Mouse (Mus musculus): ENCODE measurements at regions not wholly inside any gene's neighbourhood (a gene's known extent, or its start where the extent isn't known, plus 50 kb on each side); places are given as distances from the start of the nearest gene placed in this dataset. TPM values are rescaled to one million over a fixed set of nuclear protein-coding genes. Genes with fewer than 3 reads are reported as not detected.

GRCm38 (mm10) chr3:137801402-137802020 is 62.8 kb upstream of the H2afz start:
- Histone ChIP-seq H3K4me1 (replicated peaks; ENCODE audit: control insufficient read depth, insufficient read depth) (no peaks in the 10 kb centered on the region), H3K27ac (replicated peaks) (no peak overlapping the region), H3K36me3 (ENCODE audit: control insufficient read depth, insufficient read depth, low read length) (no peaks in the 10 kb centered on the region), H3K4me3 (ENCODE audit: low read depth, low read length) (no peak overlapping the region), H3K4me2 (replicated peaks; ENCODE audit: low read depth) (no peak overlapping the region), H3K9ac (ENCODE audit: low read length) (no peak overlapping the region), H3K9me3 (ENCODE audit: control insufficient read depth, low read length) (no peaks in the 10 kb centered on the region), H3K27me3 (ENCODE audit: control insufficient read depth, insufficient read depth, low read length) (no peaks in the 10 kb centered on the region)
- WGBS = 56% methylated on average over 6 of the region's 6 CpGs
- no peak for ATAC-seq (ENCODE audit: low FRiP score, low TSS enrichment)
- no peak for DNase-seq (ENCODE audit: low spot score)
- TF ChIP-seq CTCF (IDR thresholded peaks at IDR 0.05; ENCODE audit: low read depth) (no peak), EP300 (optimal IDR thresholded peaks at IDR 0.05) (no peak)

- ATAC-seq (ENCODE audit: low FRiP score, low TSS enrichment) (no peak), DNase-seq (ENCODE audit: low spot score) (no peak)
- TF ChIP-seq CTCF (IDR thresholded peaks at IDR 0.05; ENCODE audit: low read depth) (no peak), EP300 (optimal IDR thresholded peaks at IDR 0.05) (no peak)
- Histone ChIP-seq H3K9ac (ENCODE audit: low read length) (no peak overlapping the region), H3K27me3 (ENCODE audit: control insufficient read depth, insufficient read depth, low read length) (no peaks in the 10 kb centered on the region), H3K36me3 (ENCODE audit: control insufficient read depth, insufficient read depth, low read length) (no peaks in the 10 kb centered on the region), H3K9me3 (ENCODE audit: control insufficient read depth, low read length) (no peaks in the 10 kb centered on the region), H3K4me2 (replicated peaks; ENCODE audit: low read depth) (no peak overlapping the region), H3K4me3 (ENCODE audit: low read depth, low read length) (no peak overlapping the region), H3K4me1 (replicated peaks; ENCODE audit: control insufficient read depth, insufficient read depth) (no peaks in the 10 kb centered on the region), H3K27ac (replicated peaks) (no peak overlapping the region)
- 20% methylated on average over 1 of the region's 1 CpGs for WGBS
Observed at GRCm38 (mm10) chr3:137807423-137807822, 56.9 kb upstream of the H2afz start.

GRCm38 (mm10) chr3:137807913-137808684 is 56.2 kb upstream of the H2afz start:
- no peaks in the 10 kb centered on the region for H3K9me3 ChIP-seq (ENCODE audit: control insufficient read depth, low read length)
- H3K9ac ChIP-seq (ENCODE audit: low read length) = no peak overlapping the region
- TF ChIP-seq EP300 (optimal IDR thresholded peaks at IDR 0.05) (no peak), CTCF (IDR thresholded peaks at IDR 0.05; ENCODE audit: low read depth) (no peak)
- WGBS = 45% methylated on average over 5 of the region's 5 CpGs
- no peaks in the 10 kb centered on the region for H3K36me3 ChIP-seq (ENCODE audit: control insufficient read depth, insufficient read depth, low read length)
- no peaks in the 10 kb centered on the region for H3K27me3 ChIP-seq (ENCODE audit: control insufficient read depth, insufficient read depth, low read length)
- no peaks in the 10 kb centered on the region for H3K4me1 ChIP-seq (replicated peaks; ENCODE audit: control insufficient read depth, insufficient read depth)
- DNase-seq (ENCODE audit: low spot score) (no peak), ATAC-seq (ENCODE audit: low FRiP score, low TSS enrichment) (no peak)
- no peak overlapping the region for H3K4me3 ChIP-seq (ENCODE audit: low read depth, low read length)
- no peak overlapping the region for H3K4me2 ChIP-seq (replicated peaks; ENCODE audit: low read depth)
- no peak overlapping the region for H3K27ac ChIP-seq (replicated peaks)

GRCm38 (mm10) chr3:137810123-137810522 is 54.2 kb upstream of the H2afz start:
- H3K27ac ChIP-seq (replicated peaks) = no peak overlapping the region
- no peak overlapping the region for H3K4me2 ChIP-seq (replicated peaks; ENCODE audit: low read depth)
- no peak overlapping the region for H3K9ac ChIP-seq (ENCODE audit: low read length)
- TF ChIP-seq EP300 (optimal IDR thresholded peaks at IDR 0.05) (no peak), CTCF (IDR thresholded peaks at IDR 0.05; ENCODE audit: low read depth) (no peak)
- DNase-seq (ENCODE audit: low spot score) (no peak), ATAC-seq (ENCODE audit: low FRiP score, low TSS enrichment) (no peak)
- no peaks in the 10 kb centered on the region for H3K36me3 ChIP-seq (ENCODE audit: control insufficient read depth, insufficient read depth, low read length)
- WGBS = 67% methylated on average over 3 of the region's 3 CpGs
- H3K27me3 ChIP-seq (ENCODE audit: control insufficient read depth, insufficient read depth, low read length) = no peaks in the 10 kb centered on the region
- H3K9me3 ChIP-seq (ENCODE audit: control insufficient read depth, low read length) = no peaks in the 10 kb centered on the region
- H3K4me1 ChIP-seq (replicated peaks; ENCODE audit: control insufficient read depth, insufficient read depth) = no peaks in the 10 kb centered on the region
- H3K4me3 ChIP-seq (ENCODE audit: low read depth, low read length) = no peak overlapping the region

Small RNA genes lying in the stretch of these regions (microRNA-seq; reads per million reads assigned to microRNA genes)
- not detected for gene Mir6380

Data from stomach, postnatal 0 days (tissue).